Mouse (Mus musculus) cerebral cortex, adult 2 months (tissue): ENCODE measurements around the gene Lrrc26.

Experiments
- WGBS: fragments of 180-500 bp; shearing (Covaris S2); methylation state at CpG from one replicate; pipeline ENCODE4 v1.1.7; 2018; 5-methylcytosine and 5-hydroxymethylcytosine counted together

The Lrrc26 gene

GRCm38 (mm10) chr2:25266720-25267119 is 23.0 kb upstream of the Lrrc26 start:
- WGBS: 26% methylated on average over 2 of the region's 2 CpGs

GRCm38 (mm10) chr2:25267746-25268309 is 21.9 kb upstream of the Lrrc26 start:
- WGBS: 71% methylated on average over 4 of the region's 4 CpGs

- under 1% methylated on average over 55 of the region's 55 CpGs for WGBS
Observed at GRCm38 (mm10) chr2:25271827-25272511, 17.7 kb upstream of the Lrrc26 start, which contains the start of the genes Ssna1 and Anapc2. Gene Ssna1, minus strand, starts transcription at chr2:25272438. Gene Anapc2, plus strand, starts transcription at chr2:25272478.

GRCm38 (mm10) chr2:25272515-25272914 is 17.2 kb upstream of the Lrrc26 start:
- WGBS: under 1% methylated on average over 29 of the region's 29 CpGs

DNA sequence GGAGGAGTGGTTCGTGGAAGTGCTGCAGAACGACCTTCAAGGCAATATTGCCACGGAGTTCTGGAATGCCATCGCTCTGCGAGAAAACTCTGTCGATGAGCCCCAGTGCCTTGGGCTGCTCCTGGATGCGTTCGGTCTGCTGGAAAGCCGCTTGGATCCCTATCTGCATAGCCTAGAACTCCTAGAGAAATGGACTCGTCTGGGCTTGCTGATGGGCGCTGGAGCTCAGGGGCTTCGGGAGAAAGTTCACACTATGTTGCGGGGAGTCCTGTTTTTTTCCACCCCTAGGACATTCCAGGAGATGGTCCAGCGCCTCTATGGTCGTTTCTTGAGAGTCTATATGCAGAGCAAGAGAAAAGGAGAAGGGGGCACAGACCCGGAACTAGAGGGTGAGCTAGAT is 16.7 kb upstream of the Lrrc26 start:
- 36% methylated on average over 16 of the region's 16 CpGs for WGBS

- 61% methylated on average over 13 of the region's 13 CpGs for WGBS
Observed at GRCm38 (mm10) chr2:25278928-25279882, 10.5 kb upstream of the Lrrc26 start.

DNA sequence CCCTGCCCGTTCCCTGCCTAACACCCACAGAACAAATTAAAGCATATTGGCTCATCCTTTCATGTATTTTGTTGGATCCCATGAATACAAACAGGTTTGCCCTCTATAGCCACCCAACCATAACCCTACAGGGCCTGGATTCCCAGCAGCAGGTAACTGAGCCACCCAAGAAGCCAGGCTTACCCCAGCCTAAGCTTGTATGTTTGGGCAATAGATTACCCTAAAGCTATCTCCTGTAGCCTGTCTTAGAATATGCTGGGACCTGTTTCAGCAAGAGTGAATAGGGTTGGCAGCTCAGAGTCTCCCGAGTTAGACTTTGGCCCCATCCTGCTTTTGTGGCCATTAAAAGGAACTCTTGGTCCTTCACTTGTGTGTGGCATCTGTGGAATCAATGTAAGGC is 4.2 kb upstream of the Lrrc26 start:
- WGBS: 55% methylated on average over 2 of the region's 2 CpGs

DNA sequence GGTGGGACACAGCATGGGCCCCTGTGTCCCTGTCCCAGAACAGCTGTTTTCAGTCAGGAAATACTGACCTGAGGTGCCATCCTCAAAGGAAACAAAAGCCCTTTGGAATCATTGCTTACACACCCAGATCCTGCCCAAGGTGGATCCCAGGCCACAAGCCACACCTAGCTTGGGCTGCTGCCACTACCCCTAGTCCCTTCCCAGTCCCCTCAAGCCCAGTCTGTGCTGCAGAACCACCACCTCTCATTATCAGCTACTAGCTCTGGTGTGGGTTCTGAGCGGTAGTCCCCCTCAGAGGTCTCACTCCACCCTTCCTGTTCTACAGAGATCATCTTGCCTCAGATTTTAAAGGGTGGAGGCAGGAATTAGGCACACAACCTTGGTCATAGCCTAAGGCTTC is 3.4 kb upstream of the Lrrc26 start:
- 70% methylated on average over 1 of the region's 1 CpGs for WGBS

- 26% methylated on average over 7 of the region's 7 CpGs for WGBS
Observed at GRCm38 (mm10) chr2:25286837-25287636, 2.7 kb upstream of the Lrrc26 start.

DNA sequence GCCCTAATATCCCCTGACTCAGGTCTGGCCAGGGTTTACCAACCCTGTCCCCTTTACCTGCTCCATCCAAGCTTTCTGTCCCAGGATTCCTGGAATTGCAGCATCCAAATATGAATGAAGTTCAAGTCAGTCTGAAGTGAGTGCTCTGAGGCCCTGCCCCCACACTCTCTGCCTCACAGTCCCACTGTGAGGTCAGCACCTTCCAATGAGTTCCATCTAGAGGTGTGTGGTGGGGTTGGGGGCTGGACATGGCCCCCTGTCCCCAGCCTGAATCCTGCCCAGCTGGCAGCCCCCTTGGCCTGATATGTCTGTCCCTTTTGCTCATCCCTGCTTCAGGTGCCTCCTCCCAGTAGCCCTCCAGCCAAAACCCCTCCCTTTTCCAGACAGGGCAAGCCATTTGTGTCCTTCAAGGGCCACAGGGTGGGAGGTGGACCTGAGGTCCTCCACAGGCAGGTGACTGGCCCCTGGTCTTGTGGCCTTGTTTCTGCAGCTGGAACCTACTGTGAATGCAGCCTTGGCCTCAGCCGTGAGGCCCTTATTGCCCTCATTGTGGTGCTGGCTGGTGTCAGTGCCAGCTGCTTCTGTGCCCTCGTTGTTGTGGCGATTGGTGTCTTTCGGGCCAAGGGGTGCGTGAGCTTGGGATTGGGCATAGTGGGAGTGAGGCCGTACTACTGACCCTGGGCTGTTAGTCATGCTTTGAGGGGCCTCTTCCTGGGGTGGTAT is 1.6 kb upstream of the Lrrc26 start, which contains the start of gene Tmem210:
Tmem210 (plus strand) TSS at position 219 of the 723 bp plus-strand sequence.
- 38% methylated on average over 6 of the region's 6 CpGs for WGBS

DNA sequence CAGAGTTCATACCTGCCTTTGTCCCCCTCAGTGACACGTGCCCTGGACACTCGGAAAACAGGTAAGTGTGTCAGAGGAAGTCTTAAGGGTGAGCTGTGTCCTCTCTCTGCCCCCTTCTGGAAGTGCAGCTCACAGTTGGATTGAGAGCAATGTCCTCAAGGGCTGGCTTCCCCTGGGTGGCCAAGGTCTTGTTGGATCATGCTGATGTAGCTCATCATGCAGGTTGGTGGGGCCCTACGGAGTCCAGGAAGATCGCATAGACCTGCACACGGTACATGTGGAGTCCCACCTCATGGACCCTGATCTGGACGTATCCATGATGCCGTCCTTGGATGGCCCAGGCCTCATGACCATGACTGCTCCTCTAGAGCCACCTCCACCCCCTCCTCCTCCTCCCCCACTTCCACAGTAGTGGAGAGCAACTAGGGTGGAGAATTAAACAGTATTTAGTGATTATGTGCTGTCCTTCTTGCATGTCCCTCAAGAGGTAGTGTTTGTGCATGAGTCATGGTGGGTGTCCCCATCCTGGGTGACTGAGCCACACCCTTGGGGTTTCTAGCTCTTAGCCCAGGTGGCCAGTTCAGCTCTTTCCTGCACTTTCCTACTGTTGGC is 875 bp upstream of the Lrrc26 start:
- 69% methylated on average over 7 of the region's 7 CpGs for WGBS

DNA sequence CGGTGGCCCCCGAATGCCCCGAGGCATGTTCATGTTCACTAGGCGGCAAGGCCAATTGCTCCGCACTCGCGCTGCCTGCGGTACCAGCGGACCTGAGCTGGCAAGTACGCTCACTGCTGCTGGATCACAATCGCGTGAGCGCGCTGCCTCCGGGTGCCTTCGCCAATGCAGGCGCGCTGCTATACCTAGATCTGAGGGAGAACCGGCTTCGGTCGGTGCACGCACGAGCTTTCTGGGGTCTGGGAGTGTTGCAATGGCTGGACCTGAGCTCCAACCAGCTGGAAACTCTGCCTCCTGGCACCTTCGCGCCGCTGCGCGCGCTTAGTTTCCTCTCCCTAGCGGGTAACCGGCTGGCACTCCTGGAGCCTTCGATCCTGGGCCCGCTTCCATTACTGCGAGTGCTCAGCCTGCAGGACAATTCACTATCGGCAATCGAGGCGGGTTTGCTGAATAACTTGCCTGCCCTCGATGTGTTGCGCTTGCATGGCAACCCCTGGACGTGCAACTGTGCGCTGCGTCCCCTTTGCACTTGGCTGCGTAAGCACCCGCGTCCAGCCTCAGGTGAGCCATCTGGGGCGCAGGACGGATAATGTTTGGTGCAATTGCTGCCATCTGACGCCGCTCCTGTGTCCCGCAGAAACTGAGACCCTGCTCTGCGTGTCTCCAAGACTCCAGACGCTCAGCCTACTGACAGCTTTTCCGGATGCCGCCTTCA is 543 bp downstream of the Lrrc26 start:
- WGBS: 1% methylated on average over 54 of the region's 54 CpGs

DNA sequence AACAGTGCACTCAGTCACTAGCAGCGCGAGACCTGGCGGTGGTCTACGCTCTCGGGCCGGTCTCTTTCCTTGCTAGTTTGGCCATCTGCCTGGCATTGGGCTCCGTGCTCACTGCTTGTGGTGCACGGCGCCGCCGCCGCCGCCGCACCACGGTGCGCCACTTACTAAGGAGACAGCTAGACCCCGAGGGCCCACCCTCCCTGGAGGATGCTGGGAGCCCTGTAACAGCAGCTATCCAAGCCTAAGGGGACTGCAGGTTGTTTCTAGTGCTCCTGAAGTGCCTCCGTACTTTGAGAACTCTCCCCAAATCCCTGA is 1.1 kb downstream of the Lrrc26 start:
- WGBS: under 1% methylated on average over 18 of the region's 18 CpGs

- 23% methylated on average over 32 of the region's 32 CpGs for WGBS
Observed at GRCm38 (mm10) chr2:25291184-25292053, 1.7 kb downstream of the Lrrc26 start.

DNA sequence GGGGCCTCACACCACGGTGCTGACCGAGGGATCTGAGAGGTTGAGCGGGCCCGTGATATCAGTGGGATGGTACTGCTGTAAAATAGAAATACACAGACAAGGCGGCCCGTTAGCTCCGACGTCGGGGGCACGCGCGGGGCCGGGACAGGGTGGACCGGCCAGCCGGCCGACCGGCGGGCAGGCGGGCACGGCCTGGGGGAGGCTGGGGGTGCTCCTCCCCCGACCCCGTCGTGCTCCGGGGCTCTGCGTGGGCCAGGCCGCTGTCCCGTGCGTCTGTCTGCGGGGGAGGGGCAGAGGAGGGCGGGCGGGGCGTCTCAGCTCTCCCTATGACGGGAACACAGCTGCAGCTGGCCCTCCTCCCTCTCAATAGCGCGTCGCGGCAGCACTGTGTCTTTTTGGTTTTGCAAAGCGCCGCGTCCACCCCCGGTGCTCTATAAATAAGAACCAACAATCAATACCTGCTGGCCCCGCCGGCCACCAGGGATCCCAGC is 2.4 kb downstream of the Lrrc26 start:
- 3% methylated on average over 43 of the region's 43 CpGs for WGBS

DNA sequence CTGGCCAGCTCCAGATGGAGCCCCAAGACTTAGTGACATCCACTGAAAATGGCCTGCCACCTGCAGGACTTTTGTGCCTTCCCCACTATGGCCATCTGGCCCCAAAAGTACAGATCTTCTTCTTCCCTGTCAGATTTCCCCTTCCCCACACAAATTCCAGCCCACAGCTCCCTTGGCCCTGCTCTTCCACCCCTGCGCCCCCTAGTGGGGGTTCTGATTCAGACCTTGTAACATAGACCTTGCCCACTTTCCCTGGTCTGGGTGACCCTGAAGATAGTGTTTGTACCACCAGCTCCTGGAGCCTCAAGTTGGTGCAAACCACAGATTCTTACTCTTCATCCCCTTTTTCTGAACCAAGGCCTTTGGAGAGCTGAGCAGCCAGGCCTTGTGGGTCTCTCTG is 3.1 kb downstream of the Lrrc26 start:
- 0% methylated on average over 1 of the region's 1 CpGs for WGBS

DNA sequence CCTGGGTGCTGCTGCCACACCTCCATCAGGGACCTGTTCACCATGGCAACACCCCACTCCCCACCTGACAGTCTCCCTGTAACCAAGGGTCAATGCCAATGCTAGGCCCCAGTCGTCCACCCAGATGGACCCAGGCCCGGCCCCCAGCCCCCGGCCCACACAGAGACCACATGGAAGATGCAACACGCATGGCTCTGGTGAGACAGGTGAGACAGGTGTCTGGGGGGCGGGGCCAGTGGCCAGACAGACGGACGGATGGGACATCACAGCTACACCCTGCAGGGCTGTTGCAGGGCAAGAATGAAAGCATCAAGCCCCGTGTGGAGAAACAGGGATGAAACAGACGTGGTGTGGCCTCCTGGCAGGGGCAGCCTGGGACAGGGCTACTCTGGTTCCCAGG is 4.0 kb downstream of the Lrrc26 start:
- 69% methylated on average over 9 of the region's 9 CpGs for WGBS

DNA sequence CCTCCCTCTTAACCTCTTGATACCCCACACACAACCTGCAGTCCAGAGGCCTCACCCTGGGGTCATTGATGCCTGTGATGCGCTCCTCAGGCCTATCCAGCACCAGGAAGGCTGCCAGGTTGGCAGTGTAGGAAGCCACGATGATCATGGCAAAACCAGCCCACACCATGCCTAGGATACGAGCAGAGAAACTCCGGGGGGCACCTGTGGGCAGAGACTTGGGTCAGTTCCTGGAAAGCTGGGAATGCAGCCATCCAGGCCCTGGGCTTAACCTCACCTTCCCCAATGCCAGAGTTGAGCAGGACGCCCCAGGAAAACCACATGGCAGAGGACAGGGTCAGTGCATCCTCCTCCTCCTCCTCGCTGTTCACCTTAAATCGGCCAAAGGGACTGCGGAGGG is 7.4 kb downstream of the Lrrc26 start:
- 67% methylated on average over 8 of the region's 8 CpGs for WGBS

GRCm38 (mm10) chr2:25298046-25298445 is 8.3 kb downstream of the Lrrc26 start:
- 81% methylated on average over 10 of the region's 10 CpGs for WGBS
